Mouse (Mus musculus): ENCODE measurements around the gene Spem1. TPM values are rescaled to one million over a fixed set of nuclear protein-coding genes. Genes with fewer than 3 reads are reported as not detected.

The Spem1 gene
- polyA plus RNA-seq, 1 experiment, result 11.3 TPM

DNA sequence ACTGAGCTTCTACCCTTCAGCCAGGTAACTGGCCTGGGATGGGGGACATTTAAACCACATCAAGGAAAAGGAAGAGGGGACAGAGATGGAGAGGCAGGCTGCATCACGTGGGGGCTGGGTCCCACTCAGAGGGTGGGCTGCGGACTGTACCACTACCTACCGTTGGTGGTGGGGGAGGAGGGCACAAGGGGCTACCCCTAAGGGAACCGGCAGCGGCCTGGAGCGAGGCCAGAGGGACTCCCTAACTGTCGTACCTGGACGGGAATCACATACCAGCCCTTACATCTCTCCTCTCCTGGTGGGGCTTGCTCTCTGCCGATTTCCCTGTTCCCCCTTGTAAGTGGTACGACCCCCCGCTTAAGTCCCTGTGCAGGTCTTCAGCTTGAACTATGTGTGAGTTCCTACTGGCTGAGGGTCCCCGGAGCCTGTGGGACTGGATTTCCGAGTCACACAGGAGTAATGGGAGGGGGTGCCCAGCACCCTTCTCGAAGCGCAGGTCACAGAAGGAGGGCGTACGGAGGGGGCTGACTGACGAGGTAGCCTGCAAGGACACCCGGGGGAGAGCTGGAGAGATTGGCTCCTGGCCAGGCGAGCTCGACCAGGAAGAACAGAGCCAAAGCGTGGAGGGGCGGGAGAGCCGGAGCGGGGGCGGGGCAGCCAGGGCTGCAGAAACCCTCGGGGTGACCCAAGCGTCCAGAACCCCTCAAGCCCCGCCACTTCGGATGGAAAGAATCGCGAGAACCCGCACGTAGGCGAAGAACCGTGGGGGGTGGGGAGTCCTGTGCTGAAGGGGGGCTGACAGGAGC is 21.4 kb downstream of the Spem1 start:
- DNase-seq (ENCODE audit: low read depth), result no peak

DNA sequence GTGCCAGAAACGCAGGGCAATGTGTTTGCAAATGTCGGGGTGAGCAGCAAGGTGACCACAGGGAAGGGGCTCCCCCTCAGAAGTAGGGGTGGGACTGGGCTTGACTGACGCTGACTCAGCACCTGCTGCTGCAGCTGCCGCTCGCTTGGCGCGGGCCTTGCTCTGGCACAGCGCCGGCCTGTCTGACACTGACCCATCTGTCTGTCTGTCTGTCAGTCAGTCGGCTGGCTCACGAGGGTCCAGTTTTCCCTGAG is 21.9 kb downstream of the Spem1 start:
- no peak for DNase-seq (ENCODE audit: low read depth)

DNA sequence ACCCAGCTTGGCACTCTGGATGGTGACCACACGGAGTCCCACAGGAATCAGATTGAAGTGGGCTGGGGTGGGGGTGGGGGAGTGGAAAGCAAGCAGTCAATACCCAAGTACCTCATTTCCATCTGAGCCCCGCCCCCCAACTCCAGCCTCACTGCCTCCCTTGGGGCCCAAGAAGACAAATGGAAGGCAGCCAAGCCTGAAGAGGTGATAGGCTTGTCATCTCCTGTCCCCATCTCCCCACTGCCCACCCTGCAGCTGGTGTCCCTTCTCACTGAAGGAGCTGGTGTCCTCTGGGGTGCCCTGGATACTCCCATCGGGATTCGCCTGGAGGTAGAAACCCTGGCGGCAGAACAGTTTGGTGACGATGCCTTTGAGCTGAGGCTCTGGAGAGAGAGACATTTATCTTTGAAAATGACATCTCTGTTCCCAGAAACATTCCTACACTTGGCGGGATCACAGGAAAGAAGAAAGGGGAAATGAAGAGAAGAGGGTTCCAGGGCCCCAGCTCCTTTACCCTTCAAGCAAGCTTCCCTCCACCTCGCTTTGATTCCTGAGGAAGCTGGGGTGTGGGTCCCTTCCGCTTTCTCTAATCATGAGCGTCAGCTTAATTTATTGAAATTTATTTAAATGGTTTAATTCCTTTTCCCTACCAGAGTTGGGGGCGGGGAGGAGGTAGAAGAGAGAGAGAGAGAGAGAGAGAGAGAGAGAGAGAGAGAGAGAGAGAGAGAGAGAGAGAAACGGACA is 22.4 kb downstream of the Spem1 start:
- DNase-seq (ENCODE audit: low read depth), result no peak

DNA sequence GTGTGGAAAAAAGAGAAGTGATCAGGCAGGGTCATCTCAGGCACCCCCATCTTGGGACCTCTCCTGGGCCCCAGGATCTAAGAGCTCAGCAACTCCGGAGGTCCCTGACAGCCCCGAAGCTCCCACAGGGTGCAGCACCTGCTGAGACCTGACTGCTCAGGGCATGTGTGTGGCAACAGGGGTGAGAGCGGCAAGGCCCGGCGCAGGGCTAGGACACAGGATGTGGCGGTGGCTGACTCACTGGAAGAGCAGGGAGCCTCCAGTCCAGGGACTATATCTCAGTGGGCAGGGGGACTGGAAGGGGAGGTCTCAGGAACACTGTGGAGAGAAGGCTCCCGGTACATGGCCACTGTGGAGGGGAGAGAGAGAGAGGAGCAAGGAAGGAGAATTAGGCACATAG is 24.1 kb downstream of the Spem1 start:
- DNase-seq (ENCODE audit: low read depth), result no peak

DNA sequence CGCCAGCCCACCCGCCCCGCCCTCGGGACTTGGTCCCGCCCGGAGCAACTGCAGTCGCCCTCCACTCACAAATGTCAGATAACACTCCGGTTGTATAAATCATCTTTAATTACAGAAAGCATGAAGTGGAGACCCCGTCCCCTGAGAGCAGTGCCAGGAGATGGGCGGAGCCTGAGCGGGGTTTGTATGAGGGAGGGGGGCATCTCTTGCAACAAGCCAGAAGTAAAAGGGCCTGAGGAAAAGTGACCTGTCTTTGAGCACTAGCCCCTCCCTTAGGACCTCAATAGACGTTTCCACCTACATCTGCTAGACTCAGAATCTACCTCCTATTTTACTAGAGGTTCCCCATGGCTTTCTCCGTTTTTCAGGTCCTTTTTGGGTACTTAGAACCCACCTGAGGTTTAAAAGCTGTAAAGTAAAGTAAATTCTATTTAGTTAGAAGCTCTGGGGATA is 26.0 kb downstream of the Spem1 start:
- DNase-seq (ENCODE audit: low read depth), result no peak

DNA sequence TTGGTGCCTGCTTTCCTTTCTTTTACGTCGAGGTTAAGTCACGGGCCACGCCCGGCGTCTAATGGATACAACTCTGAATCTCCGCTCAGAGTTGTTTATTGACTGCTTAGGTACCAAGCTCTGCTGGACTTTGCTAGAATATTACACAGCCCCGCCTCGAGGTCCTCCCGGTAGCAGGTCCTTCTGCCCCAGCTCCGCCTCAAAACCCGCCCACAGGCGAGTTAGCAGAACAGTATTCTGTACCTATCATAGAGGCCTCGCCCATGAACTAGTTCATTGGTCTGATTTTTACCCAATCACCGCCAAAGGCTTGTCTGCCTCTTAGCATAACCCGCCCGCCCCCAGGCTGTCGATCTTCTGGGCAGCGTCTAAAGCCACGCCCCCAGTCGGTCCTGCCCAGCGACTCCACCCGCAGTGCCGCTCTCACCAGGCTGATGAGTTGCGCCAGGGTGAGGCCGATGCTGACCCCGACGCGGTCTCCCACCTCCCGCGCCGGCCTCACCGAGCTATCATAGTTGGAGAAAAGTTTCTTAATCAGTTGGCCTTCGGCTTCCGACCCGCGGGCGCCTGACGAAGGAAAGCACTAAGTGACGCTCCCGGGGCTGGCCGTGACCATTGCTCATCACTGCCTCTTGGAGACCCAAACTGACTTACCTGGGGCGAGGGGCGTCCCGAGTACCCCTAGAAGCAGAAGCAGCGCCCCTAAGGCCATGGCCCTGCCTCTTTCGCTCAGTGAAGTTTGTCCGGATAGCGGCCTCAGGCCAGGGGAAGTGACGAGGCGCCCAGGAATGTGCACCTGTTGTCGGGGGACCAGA is 26.6 kb downstream of the Spem1 start, which contains the start of gene Chrnb1:
TSS of gene Chrnb1 (minus strand) at position 776 of the 815 bp plus-strand sequence.
- DNase-seq (ENCODE audit: low read depth), result peak; percentile 89

DNA sequence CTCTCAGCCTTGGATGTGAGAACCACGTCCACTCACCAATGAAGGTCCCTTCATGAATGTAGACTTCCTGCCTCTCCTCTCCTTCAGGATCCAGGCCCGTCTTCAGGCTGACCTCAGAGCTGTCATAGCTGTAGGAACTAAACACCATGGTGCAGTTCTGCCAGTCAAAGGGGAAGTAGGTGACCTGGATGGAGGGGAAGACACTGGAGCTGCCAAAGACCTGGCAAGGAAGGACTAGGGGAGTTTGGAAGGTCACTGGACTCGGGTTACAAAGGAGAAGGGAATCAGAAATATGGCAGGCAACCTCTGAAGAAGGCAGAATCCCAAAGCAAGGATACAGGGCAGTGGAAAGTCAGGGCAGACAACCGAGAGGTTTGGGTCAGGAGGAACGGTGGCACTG is 28.6 kb downstream of the Spem1 start:
- no peak for DNase-seq (ENCODE audit: low read depth)

DNA sequence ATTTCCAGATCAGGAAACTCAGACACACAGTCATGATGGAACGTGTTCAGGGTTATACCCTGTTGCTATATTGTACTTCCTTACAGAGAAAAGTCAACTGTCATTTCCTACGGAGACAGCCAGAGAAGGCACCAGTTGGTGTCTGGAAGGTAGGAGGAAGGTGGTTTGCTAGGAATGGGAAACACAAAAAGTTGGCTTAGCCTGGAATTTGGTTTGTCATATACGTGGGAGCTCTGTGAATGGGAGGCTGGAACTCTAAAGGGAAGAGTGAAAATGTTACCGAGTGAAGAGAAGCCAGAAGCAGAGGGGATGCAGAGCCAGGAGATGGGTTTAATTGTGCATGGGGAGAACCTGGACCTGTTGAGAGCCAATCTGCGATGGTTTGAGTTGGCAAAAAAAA is 30.6 kb downstream of the Spem1 start:
- no peak for DNase-seq (ENCODE audit: low read depth)

DNA sequence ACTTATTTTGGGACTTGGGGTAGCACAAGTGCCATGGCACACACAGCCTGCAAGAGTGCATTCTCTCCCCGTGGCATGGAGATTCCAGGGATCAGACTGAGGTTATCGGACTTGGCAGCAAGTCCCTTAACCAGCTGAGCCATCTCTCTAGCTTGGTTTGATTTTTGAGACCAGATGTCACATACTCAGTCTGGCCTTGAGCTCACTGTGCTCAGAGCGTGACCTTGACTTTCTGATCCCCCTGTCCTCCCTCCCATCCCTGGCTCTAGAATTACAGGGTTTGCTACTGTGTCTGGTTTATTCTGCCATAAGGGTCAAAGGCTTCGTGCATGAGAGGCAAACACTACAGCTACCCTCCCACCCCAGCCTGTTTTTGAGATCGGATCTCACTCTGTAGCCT is 32.5 kb downstream of the Spem1 start:
- DNase-seq (ENCODE audit: low read depth), result no peak

DNA sequence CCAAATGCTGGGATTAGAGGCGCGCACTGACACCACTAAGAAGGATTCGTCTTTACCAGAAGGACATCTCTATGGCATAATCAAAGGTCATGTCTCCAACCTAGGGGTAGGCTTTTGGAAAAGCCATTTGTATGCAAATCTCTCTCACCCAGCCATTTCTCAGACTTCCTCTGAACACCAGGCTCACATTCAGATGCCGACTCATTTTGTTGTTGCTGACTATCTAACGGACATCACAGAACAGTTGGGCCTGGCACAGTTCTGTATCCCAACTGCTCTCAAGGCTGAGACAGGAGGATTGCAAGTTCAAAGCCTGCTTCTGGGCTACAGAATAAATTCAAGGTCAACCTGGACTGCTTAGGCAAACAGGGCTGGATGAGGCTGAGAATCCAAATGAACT is 34.7 kb downstream of the Spem1 start:
- no peak for DNase-seq (ENCODE audit: low read depth)

DNA sequence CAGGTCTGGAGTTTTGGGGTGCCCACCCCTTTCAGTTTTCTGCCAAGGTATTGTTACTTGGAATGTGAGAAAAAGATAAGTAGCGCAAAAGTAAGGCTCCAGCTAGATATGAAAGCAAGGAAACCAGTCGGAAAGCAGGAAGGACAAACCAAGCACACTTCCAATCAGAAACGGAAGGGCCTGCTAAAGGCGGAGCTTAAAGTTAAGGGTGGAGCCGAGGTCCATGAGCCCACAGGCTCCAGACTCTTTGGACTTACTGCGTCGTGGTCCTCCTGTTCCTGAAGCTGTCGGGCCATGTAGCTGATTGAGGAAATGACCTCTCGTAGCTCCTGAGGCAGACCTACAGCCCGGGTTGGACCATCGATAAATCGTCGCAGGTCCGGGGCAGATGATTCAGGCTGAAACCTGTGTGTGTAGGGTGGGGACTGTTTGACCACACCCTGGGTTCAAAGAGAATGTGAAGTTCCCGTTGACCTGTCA is 37.1 kb downstream of the Spem1 start:
- DNase-seq (ENCODE audit: low read depth), result no peak

DNA sequence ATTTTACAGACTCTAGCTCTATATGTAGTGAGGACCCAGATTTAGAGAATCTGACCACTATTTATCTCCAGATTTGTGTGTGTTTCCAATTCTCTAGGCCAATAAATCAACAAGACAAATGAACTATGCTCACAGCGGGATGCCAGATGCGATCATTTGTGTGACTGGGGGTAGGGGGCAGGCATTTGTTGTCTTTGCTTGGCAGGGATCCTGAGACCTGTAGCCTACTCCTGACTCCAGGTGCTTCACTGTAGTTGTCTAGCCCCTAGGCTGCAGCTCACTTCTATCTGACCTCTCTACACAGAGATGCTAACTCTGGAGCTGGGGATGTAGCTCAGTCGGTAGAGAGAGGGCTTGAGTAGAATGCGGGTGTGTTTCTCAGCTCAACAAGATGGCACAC is 40.2 kb downstream of the Spem1 start:
- DNase-seq (ENCODE audit: low read depth), result no peak

DNA sequence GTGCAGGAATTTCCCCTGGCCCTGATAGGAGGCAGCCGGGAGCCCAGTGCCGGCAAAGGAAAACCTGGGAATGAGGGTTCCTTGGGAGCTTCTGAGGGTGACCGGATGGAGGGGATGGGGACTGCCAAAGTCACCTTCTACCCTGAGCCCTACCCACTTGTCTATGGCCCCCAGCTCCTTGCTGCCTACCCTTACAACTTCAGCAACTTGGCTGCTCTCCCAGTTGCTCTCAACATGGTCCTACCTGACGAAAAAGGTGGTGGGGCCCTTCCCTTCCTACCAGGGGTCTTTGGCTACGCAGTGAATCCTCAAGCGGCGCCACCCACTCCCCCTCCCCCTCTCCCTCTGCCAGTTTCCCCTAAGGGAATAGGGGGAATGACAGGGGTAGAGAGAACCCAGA is 43.0 kb downstream of the Spem1 start:
- no peak for DNase-seq (ENCODE audit: low read depth)

DNA sequence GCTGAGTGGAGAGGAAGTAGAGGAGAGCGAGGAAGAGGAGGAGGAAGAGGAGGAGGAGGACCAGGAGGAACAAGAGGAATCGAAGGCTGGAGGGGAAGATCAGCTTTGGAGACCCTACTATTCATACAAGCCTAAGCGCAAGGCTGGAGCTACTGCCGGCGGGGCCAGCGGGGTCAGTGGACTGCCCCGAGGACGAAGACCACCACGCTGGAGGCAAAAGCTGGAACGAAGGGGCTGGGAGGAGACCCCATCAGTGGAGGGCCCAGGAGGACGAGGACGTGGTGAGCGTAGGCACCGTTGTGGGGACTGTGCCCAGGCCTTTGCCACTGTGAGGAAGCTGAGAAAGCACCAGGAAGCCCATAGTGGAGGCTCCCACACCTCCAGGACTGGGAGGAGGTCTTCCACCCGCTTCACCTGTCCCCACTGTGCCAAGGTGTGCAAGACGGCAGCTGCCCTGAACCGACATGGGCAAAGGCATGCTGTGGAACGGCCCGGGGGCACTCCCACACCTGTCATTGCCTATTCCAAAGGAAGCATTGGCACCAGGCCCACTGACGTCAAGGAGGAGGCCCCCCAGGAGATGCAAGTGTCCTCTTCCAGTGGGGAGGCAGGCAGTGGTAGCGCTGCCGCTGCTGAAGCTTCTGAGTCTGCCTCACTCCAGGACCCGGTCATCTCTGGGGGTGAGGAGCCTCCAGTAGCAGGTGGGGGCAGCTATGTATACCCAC is 43.6 kb downstream of the Spem1 start:
- no peak for DNase-seq (ENCODE audit: low read depth)

DNA sequence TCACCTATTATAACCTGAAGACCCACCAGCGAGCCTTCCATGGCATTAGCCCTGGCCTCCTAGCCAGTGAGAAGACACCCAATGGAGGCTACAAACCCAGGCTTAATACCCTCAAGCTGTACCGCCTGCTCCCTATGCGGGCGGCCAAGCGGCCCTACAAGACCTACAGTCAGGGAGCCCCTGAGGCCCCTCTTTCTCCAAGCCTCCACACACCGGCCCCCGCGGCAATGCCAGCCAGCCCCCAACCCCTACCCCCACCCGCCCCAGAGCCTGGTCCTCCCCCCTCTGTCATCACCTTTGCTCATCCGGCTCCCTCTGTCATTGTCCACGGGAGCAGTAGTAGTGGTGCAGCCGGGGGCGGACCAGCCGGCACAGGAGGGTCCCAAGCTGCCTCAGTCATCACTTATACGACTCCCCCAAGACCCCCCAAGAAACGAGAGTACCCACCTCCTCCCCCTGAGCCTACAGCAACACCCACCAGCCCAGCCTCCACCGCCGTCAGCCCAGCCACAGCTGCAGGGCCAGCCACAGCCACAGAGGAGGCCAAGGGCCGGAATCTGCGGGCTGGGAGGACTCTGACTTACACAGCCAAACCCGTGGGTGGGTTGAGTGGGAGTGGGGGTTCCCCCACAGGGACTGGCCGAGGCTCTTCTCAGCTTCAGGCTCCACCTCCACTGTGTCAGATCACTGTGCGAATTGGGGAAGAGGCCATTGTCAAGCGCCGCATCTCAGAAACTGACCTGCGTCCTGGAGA is 44.3 kb downstream of the Spem1 start:
- DNase-seq (ENCODE audit: low read depth), result no peak

DNA sequence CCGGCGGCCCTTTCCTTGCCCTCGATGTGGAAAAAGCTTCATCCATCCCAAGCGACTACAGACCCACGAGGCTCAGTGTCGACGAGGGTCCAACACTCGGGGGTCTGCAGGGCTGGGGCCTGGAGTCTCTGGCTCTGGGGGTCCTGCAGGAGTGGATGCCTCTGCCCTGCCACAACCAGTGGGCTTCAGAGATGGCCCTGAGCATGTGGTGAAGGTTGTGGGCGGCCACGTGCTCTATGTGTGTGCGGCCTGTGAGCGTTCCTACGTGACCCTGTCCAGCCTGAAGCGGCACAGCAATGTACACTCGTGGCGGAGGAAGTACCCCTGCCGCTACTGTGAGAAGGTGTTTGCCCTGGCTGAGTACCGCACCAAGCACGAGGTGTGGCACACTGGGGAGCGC is 45.5 kb downstream of the Spem1 start:
- no peak for DNase-seq (ENCODE audit: low read depth)

DNA sequence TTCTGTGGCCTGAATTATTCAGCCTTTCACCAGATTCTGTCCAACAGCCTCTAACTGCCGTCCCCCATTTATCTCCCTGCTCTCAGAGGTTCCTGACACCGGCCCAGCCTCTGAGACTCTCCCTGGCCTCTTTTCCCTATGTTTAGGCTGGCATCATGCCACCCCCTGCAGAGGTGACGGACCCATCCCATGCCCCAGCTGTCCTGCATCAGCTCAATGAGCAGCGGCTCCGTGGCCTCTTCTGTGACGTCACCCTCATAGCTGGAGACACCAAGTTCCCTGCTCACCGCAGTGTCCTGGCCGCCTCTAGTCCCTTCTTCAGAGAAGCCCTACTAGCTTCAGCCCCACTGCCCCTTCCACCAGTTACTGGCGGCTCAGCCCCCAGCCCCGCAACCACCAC is 46.3 kb downstream of the Spem1 start:
- DNase-seq (ENCODE audit: low read depth), result no peak

DNA sequence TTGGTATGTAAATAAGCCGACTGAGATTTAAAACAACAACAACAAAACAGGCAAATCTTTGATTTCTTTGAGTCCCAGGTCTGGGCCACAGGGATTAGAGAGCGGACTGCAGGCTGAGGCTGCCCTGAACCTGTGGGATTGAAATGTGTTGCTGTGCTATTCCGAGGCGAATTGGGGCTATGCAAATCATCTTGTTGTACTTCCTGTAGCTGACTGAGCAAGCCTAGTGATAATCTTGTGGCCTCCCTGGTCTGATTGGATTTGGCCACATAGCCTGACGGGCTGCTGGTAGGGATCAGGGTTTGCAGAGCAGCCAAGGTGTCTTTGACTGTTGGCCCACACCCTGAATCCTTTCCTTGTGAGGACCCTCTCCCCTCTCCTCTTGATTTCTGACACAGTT is 47.0 kb downstream of the Spem1 start:
- no peak for DNase-seq (ENCODE audit: low read depth)

Measured in gonadal fat pad, adult 2 months (tissue).